ENCODE assay signal across 28 mouse cellular contexts in genomic region chr5:91134961-91135360, GRCm38 (mm10). TPM values are rescaled to one million over a fixed set of nuclear protein-coding genes. Genes with fewer than 3 reads are reported as not detected.
"Had no signal": no experiment of that assay in that cellular context is flagged by ENCODE, and none has a peak within 500 bp of the region (broad histone marks: within the 10 kb centered on the region; RNA-seq: fewer than 3 reads in every experiment).

No protein-coding gene starts in this region.

- H3K4me2 ChIP-seq: heart, embryonic 11.5 days; heart, embryonic 13.5 days; heart, embryonic 15.5 days; hindbrain, embryonic 13.5 days; hindbrain, embryonic 15.5 days; kidney, embryonic 15.5 days; limb, embryonic 13.5 days; limb, embryonic 15.5 days; liver, embryonic 12.5 days had no signal

- H3K4me3 ChIP-seq: heart, adult 2 months; heart, embryonic 13.5 days; heart, embryonic 15.5 days; hindbrain, embryonic 13.5 days; hindbrain, embryonic 15.5 days; kidney, embryonic 15.5 days; limb, embryonic 13.5 days; limb, embryonic 15.5 days; liver, embryonic 12.5 days had no signal

- H3K9ac ChIP-seq: heart, embryonic 13.5 days; heart, embryonic 15.5 days; hindbrain, embryonic 13.5 days; hindbrain, embryonic 15.5 days; kidney, embryonic 15.5 days; limb, embryonic 13.5 days; limb, embryonic 15.5 days; liver, embryonic 12.5 days; liver, embryonic 14.5 days had no signal

- DNase-seq: gastrocnemius, postnatal 14 days; gastrocnemius, postnatal 36 days; heart, adult 11 months; heart, adult 2 months; heart, postnatal 14 days; heart, postnatal 36 days; kidney, adult 18-20 months; kidney, adult 8-10 months; kidney, postnatal 14 days; kidney, postnatal 36 days; layer of hippocampus, adult 9-11 months; layer of hippocampus, postnatal 36 days; left cerebral cortex, postnatal 4 days had no signal

- ATAC-seq: hindbrain, postnatal 0 days; liver, embryonic 12.5 days had no signal

- H3K9me3 ChIP-seq: heart, embryonic 13.5 days; heart, embryonic 15.5 days; hindbrain, embryonic 13.5 days; hindbrain, embryonic 15.5 days; kidney, embryonic 15.5 days; limb, embryonic 13.5 days; limb, embryonic 15.5 days; liver, embryonic 12.5 days had no signal

- H3K36me3 ChIP-seq: heart, embryonic 13.5 days; heart, embryonic 15.5 days; hindbrain, embryonic 13.5 days; hindbrain, embryonic 15.5 days; kidney, embryonic 15.5 days; limb, embryonic 13.5 days; limb, embryonic 15.5 days; liver, embryonic 12.5 days had no signal

- H3K4me1 ChIP-seq: liver, embryonic 12.5 days had no signal

- H3K27ac ChIP-seq: heart, adult 2 months; heart, embryonic 13.5 days; heart, embryonic 15.5 days; hindbrain, embryonic 13.5 days; hindbrain, embryonic 15.5 days; hindbrain, postnatal 0 days; kidney, embryonic 15.5 days; kidney, postnatal 0 days; limb, embryonic 13.5 days; limb, embryonic 15.5 days; liver, embryonic 12.5 days; liver, embryonic 14.5 days had no signal

RNA-seq across cellular contexts. Expression of gene Areg, which starts 4.4 kb away (rescaled TPM):
- polyA plus RNA-seq: gonadal fat pad, adult 2 months; heart, adult 2 months; heart, embryonic 11.5 days; hindbrain, embryonic 11.5 days; kidney, embryonic 15.5 days; limb, embryonic 11.5 days; liver, embryonic 12.5 days; liver, embryonic 14.5 days had no signal
